Mouse (Mus musculus) cerebellum, adult 11 months (tissue): ENCODE measurements around the gene Hist2h2aa1.
"Not testable (repeated sequence)": the region's sequence is repeated elsewhere in the genome, so short reads cannot be mapped to it uniquely, and the experiment has no call there.

Experiments
- DNase-seq: peaks from one replicate; pipeline ENCODE4 v3.0.0; 2022

Gene Hist2h2aa1

GRCm38 (mm10) chr3:96287334-96287733 lies 42.0 kb downstream of the Hist2h2aa1 start:
- DNase-seq, result not testable (repeated sequence)

DNA sequence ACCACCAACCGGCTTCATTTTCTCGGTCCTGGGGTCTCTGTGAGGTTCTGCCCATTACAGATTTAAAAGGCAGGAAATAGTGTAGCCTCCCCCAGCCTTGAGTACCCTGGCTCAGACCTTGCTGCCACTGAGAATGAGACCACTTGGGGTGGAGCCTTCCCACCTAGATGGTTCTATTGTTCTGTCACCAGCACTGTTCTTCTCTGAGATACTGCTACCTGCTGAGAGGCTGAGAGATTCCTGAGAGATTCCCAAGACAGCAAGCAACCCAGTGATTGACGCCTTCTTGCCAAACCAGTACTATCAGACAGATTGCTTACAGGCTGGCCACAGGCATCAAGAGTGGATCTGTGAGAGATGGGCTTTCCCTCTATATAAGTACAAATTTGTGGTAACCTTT lies 43.9 kb downstream of the Hist2h2aa1 start:
- DNase-seq, result no peak

DNA sequence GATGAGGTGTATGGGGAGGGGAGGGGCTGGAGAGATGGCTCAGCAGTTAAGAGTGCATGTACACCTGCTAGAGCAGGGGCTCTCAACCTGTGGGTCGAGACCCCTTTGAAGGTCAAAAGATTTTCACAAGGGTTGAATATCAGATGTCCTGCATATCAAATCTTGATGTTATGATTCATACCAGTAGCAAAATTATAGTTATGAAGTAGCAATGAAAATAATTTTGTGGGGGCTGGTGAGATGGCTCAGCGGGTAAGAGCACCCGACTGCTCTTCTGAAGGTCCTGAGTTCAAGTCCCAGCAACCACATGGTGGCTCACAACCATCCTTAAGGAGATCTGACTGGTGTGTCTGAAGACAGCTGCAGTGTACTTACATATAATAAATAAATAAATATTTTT lies 45.4 kb downstream of the Hist2h2aa1 start:
- DNase-seq, result not testable (repeated sequence)

DNA sequence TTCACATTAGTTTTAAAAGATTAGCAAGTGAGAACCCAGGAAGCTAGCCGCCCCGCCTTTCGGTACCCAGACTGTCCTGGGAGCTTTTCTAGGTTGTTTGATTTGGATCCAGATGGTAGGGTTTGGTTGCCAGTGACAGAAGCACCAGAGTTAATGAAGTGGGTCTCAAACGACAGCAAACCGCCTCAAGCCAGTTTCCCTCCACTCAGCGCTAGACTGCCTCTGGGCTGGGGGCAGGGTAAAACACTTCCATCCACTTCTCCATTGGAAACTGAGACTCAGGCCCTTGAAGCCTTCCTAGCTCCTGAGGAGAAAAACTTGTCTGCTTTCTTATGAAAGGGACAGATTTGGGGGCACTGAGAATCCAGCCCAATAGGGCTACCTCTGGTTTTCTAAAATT lies 47.3 kb downstream of the Hist2h2aa1 start:
- DNase-seq, result no peak

GRCm38 (mm10) chr3:96293368-96293767 lies 48.1 kb downstream of the Hist2h2aa1 start:
- DNase-seq, result no peak

DNA sequence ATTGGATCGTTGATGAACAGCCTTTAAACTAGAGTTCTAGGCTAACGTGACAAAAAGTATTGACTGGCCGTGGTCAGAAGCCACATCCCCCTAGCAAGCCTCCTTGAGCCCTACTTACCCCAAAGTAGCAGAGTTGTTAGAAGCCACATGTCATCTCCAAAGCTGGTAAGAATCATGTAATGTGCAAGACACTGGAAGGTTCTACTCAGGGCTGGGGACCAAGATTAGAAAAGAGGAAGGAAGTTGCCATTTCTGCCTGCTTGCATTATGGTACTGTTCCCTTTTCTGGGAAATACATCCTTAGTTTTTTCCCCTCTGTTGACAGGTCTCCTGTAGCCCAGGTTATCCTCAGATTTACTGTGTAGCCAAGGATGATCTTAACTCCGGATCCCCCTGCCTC lies 48.5 kb downstream of the Hist2h2aa1 start, which contains the start of gene Fcgr1:
TSS of gene Fcgr1 (minus strand) at position 183 of the 400 bp plus-strand sequence.
- no peak for DNase-seq
